Mouse (Mus musculus) stomach, embryonic 15.5 days (tissue): Measurements from ENCODE around the gene Gca. TPM values are rescaled to one million over a fixed set of nuclear protein-coding genes. Genes with fewer than 3 reads are reported as not detected.
"Not testable (repeated sequence)": the region's sequence is repeated elsewhere in the genome, so short reads cannot be mapped to it uniquely, and the experiment has no call there.

Experiments
- ATAC-seq: fragments of 200-750 bp; cut with Nextera tagmentation; 2 replicates; pipeline ENCODE4 v1.8.0; 2017; ENCODE audit warnings: low read depth, moderate number of reproducible peaks, moderate TSS enrichment; ENCODE audit not compliant: insufficient read depth, low FRiP score
- H3K27ac ChIP-seq: fragments of 300-500 bp; sonication (generic); 2 replicates; pipeline ENCODE4 v1.5.1; 2015; ENCODE audit warnings: mild to moderate bottlenecking, inconsistent platforms
- H3K27me3 ChIP-seq: fragments of 300-500 bp; sonication (generic); replicated peaks from 2 replicates; pipeline ENCODE4 v1.6.1; 2015; ENCODE audit warnings: inconsistent platforms
- H3K36me3 ChIP-seq: fragments of 300-500 bp; sonication (generic); 2 replicates; pipeline ENCODE4 v1.6.1; 2015; ENCODE audit warnings: inconsistent platforms
- H3K4me1 ChIP-seq: fragments of 300-500 bp; sonication (generic); 2 replicates; pipeline ENCODE4 v1.6.1; 2015; ENCODE audit warnings: inconsistent platforms
- H3K4me2 ChIP-seq: fragments of 300-500 bp; sonication (generic); 2 replicates; pipeline ENCODE4 v1.6.1; 2015; ENCODE audit warnings: mild to moderate bottlenecking, inconsistent platforms
- H3K4me3 ChIP-seq: fragments of 300-500 bp; sonication (generic); replicated peaks from 2 replicates; pipeline ENCODE4 v1.5.1; 2015; ENCODE audit warnings: inconsistent platforms
- H3K9ac ChIP-seq: fragments of 300-500 bp; sonication (generic); 2 replicates; pipeline ENCODE4 v1.6.1; 2015; ENCODE audit warnings: inconsistent platforms
- H3K9me3 ChIP-seq: fragments of 300-500 bp; sonication (generic); 2 replicates; pipeline ENCODE4 v1.6.1; 2016; ENCODE audit warnings: inconsistent platforms
- WGBS: fragments of 180-500 bp; shearing (Covaris S2); methylation state at CpG from one replicate; pipeline ENCODE4 v1.1.7; 2015; 5-methylcytosine and 5-hydroxymethylcytosine counted together
- polyA plus RNA-seq: library from polyadenylated mRNA; unstranded; fragments of >200 nt; fragmentation: Nextera tagmentation; extraction: Ambion mirVana; gene quantifications from 2 replicates; pipeline ENCODE4 v1.2.1, GENCODE M21; 2015

Gene Gca
- polyA plus RNA-seq, 1 experiment from 2014 or later: 7.3 TPM

DNA sequence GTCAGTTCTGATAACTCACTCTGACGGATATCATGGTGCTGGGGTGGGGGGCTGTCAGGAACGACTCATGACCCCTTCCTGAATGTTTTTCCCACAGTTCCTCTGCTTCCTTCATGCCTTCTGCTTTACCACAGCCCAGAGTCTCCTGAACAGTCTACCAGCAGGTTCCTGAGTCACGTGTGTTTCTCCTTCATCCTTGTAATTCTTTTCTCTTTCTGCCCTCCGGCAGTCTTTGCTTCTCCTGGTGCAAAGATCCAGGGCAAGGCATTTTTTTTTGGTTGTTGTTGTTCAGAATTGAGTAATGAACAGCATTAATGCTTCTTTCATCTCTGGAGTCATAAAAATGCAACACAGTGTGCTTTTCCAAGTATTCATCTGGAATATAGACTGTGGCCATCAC lies 6.7 kb downstream of the Gca start:
- no peak overlapping the region for H3K27ac ChIP-seq
- no peaks in the 10 kb centered on the region for H3K9me3 ChIP-seq
- 74% methylated on average over 4 of the region's 4 CpGs for WGBS
- H3K4me1 ChIP-seq: no peaks in the 10 kb centered on the region
- H3K4me2 ChIP-seq: no peak overlapping the region
- ATAC-seq: no peak
- H3K4me3 ChIP-seq: no peak overlapping the region
- H3K27me3 ChIP-seq: no peaks in the 10 kb centered on the region
- H3K9ac ChIP-seq: no peak overlapping the region
- no peaks in the 10 kb centered on the region for H3K36me3 ChIP-seq

DNA sequence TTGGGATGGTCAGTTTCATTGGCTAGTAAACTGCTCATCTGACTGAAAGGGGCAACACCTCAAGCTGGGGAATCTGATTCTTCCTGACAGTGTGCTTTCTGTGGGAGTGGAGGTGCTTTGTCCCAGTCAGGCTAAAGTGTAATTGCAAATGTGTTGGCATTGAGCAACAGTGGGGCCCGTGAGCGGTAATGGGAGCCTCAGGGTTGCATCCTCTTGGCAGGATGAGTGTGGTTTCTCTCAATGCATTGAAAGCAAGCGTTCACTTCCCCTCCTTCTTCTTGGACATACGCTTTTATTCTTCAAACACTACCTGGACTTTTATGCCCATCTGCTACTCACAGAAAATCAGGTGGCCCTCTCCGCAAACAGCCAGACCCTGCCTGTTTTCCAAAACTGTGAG lies 8.7 kb downstream of the Gca start:
- H3K27ac ChIP-seq: no peak overlapping the region
- ATAC-seq: no peak
- H3K36me3 ChIP-seq: no peaks in the 10 kb centered on the region
- 87% methylated on average over 5 of the region's 5 CpGs for WGBS
- no peaks in the 10 kb centered on the region for H3K9me3 ChIP-seq
- H3K9ac ChIP-seq: no peak overlapping the region
- H3K4me2 ChIP-seq: no peak overlapping the region
- H3K4me3 ChIP-seq: no peak overlapping the region
- H3K27me3 ChIP-seq: no peaks in the 10 kb centered on the region
- H3K4me1 ChIP-seq: no peaks in the 10 kb centered on the region

DNA sequence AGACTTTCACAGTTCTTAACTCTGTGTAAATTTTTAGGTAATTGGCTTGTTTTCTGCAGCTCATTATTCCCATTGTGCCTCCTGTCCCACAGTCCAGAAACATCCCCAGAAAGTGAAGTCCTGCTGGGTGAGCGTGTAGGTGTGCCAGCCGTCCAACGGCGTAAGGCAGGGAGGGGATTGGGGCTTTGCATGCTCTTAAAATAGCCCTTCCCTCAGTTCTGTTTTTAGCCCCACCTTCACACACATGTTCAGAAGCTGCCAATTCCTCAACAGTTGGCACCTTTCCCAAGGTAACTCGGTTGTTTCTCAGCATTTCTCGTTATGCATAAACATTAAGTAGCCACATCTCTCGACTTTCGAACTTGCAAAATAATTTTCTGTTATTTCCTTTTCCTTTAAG lies 17.6 kb downstream of the Gca start:
- Histone ChIP-seq H3K4me1 (no peaks in the 10 kb centered on the region), H3K4me3 (no peak overlapping the region), H3K27me3 (no peaks in the 10 kb centered on the region), H3K9me3 (no peaks in the 10 kb centered on the region), H3K4me2 (no peak overlapping the region), H3K9ac (no peak overlapping the region), H3K27ac (no peak overlapping the region), H3K36me3 (no peaks in the 10 kb centered on the region)
- ATAC-seq: no peak
- 79% methylated on average over 8 of the region's 8 CpGs for WGBS

DNA sequence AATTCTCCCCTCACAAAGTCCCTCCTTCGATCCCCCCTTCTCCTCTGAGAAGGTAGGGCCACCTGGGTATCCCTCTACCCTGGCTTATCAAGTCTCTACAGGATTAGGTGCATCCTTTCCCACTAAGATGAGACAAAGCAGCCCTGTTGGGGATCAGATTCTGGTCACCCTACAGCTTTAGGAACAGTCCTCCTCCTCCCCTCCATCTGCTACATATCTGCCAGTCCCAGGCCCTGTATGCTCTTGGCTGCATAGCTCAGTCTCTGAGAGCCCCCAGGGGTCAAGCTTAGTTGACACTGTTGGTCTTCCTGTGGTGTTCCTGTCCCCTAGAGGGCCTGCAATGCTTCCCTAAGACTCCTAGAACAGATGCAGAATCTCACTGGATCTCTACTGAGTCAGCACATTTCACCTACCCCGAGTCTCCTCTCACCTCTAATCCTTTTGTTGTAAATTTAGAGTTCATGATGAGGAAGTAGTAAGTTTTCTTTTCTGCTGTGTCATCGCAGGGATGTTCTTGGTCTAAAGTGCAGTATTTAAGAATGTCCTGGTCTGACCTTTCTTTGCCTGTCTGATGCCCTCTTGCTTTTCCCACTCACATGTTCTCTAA lies 21.0 kb downstream of the Gca start:
- no peak overlapping the region for H3K27ac ChIP-seq
- no peak overlapping the region for H3K4me2 ChIP-seq
- WGBS: 50% methylated on average over 3 of the region's 3 CpGs
- no peak overlapping the region for H3K9ac ChIP-seq
- ATAC-seq: no peak
- no peaks in the 10 kb centered on the region for H3K9me3 ChIP-seq
- H3K4me1 ChIP-seq: no peaks in the 10 kb centered on the region
- no peaks in the 10 kb centered on the region for H3K36me3 ChIP-seq
- H3K4me3 ChIP-seq: no peak overlapping the region
- no peaks in the 10 kb centered on the region for H3K27me3 ChIP-seq

DNA sequence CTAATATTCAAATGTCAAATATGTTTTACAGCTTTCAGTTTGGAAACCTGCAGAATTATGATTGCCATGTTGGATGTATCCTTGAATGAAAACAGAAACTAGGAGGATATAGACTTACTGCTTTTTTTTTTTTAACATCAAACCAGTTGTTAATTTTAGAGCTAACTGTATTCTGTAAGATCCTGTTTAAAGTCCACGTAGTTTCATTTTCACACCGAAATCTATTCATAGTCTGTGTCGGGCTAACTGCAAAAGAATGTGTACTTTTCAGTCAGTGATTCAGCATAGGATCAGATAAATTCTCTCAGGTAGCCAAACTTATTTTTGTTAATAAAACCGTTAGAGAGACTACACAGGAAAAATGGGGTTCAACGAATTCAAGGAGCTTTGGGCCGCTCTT lies 21.8 kb downstream of the Gca start:
- Histone ChIP-seq H3K4me3 (no peak overlapping the region), H3K27me3 (no peaks in the 10 kb centered on the region), H3K27ac (no peak overlapping the region), H3K9me3 (no peaks in the 10 kb centered on the region), H3K4me2 (no peak overlapping the region), H3K9ac (no peak overlapping the region), H3K36me3 (no peaks in the 10 kb centered on the region), H3K4me1 (no peaks in the 10 kb centered on the region)
- ATAC-seq: no peak
- 79% methylated on average over 6 of the region's 6 CpGs for WGBS

DNA sequence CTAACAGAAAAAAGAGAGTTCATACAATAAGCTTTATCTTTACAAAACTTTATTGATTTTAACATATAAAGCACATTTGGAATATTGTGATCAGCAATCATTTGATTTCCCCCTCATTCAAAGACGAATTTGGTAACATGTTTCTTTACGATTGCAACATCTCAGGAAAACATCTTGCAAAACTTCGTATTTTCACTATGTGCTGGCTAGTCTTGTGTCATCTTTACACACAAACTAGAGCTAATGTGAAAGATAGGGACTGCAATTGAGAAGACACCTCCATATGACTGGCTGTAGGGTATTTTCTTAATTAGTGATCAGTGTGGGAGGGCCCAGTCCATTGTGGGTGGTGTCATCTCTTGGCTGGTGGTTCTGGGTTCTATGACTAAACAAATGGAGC lies 42.2 kb downstream of the Gca start:
- Histone ChIP-seq H3K9ac (no peak overlapping the region), H3K4me3 (no peak overlapping the region), H3K36me3 (no peaks in the 10 kb centered on the region), H3K27me3 (no peaks in the 10 kb centered on the region), H3K9me3 (no peaks in the 10 kb centered on the region), H3K4me1 (no peaks in the 10 kb centered on the region), H3K4me2 (no peak overlapping the region), H3K27ac (no peak overlapping the region)
- WGBS: 79% methylated on average over 3 of the region's 3 CpGs
- ATAC-seq: no peak

DNA sequence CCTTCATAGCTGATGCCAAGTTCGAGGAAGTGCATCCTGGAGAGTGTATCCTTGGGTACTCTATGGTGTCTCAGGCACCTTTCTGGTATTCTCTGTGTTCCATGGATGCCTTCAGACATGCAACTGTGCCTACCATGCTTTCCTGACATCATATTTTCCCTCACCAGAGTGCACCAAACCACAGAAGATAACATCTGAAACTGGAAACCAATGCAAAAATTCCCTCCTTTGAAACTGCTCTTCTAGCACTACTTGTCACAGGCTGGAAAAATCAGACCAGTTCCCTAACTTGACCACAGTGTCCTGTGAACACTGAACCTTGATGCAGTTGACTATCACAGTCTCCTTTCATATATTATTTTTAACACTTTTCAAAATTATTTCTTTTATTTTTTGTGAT lies 45.5 kb downstream of the Gca start:
- Histone ChIP-seq H3K4me2 (no peak overlapping the region), H3K27ac (no peak overlapping the region), H3K36me3 (no peaks in the 10 kb centered on the region), H3K9ac (no peak overlapping the region), H3K4me3 (no peak overlapping the region), H3K27me3 (no peaks in the 10 kb centered on the region), H3K9me3 (no peaks in the 10 kb centered on the region), H3K4me1 (no peaks in the 10 kb centered on the region)
- no peak for ATAC-seq
- 74% methylated on average over 1 of the region's 1 CpGs for WGBS

DNA sequence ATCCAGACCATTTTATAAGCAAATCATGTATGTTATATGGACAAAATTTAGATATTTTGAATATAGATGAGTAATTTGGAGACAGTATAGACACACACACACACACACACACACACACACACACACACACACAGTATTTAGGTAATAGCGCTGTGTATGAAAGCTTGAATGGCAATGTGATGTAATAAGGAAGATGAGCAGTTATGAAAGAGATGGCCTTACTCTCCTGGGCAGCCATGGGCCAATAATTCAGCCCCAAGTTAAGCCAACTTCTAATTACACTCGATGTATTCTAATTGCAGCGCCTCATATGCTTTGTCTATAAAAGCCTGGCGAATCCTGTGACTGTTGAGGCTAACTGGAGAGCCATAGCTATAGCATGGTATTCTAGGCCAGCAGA lies 50.3 kb downstream of the Gca start:
- not testable (repeated sequence) for H3K27me3 ChIP-seq, H3K4me3 ChIP-seq, H3K4me2 ChIP-seq, H3K9ac ChIP-seq, H3K4me1 ChIP-seq, H3K27ac ChIP-seq, H3K36me3 ChIP-seq, H3K9me3 ChIP-seq, ATAC-seq
- 88% methylated on average over 4 of the region's 4 CpGs for WGBS

DNA sequence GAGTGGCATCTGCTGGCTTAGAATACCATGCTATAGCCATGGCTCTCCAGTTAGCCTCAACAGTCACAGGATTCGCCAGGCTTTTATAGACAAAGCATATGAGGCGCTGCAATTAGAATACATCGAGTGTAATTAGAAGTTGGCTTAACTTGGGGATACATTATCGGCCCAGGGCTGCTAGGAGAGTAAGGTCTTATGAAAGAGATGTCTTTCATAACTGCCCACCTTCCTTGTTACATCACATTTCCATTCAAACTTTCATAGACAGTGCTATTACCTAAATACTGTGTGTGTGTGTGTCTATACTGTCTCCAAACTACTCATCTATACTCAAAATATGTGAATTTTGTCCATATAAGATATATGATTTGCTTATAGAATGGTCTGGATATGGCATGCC lies 51.2 kb downstream of the Gca start:
- H3K27me3 ChIP-seq: no peaks in the 10 kb centered on the region
- no peaks in the 10 kb centered on the region for H3K4me1 ChIP-seq
- no peaks in the 10 kb centered on the region for H3K9me3 ChIP-seq
- no peak overlapping the region for H3K27ac ChIP-seq
- WGBS: 87% methylated on average over 4 of the region's 4 CpGs
- ATAC-seq: no peak
- H3K4me2 ChIP-seq: no peak overlapping the region
- no peaks in the 10 kb centered on the region for H3K36me3 ChIP-seq
- no peak overlapping the region for H3K9ac ChIP-seq
- no peak overlapping the region for H3K4me3 ChIP-seq

DNA sequence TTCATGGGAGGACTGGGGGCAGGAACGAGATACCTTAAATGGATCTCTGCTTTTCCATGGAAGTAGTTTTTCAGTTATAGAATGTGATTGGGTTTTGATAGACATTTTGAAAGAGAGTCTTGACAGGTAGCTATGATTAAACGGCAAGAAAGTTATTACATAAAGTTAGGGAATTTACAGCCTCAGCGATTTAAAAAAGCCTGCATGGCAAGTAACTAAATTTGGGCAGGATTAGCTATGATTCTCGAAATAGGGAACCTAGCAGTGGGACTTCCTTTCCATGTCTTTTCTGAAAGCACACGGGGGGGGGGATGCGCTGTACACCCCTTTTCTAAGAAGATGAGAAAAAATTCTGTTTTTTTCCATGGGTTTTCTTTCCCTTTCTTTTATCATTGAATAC lies 53.2 kb downstream of the Gca start:
- no peak for ATAC-seq
- 85% methylated on average over 6 of the region's 6 CpGs for WGBS
- Histone ChIP-seq H3K27ac (no peak overlapping the region), H3K36me3 (no peaks in the 10 kb centered on the region), H3K4me1 (no peaks in the 10 kb centered on the region), H3K9ac (no peak overlapping the region), H3K4me3 (no peak overlapping the region), H3K9me3 (no peaks in the 10 kb centered on the region), H3K27me3 (no peaks in the 10 kb centered on the region), H3K4me2 (no peak overlapping the region)

DNA sequence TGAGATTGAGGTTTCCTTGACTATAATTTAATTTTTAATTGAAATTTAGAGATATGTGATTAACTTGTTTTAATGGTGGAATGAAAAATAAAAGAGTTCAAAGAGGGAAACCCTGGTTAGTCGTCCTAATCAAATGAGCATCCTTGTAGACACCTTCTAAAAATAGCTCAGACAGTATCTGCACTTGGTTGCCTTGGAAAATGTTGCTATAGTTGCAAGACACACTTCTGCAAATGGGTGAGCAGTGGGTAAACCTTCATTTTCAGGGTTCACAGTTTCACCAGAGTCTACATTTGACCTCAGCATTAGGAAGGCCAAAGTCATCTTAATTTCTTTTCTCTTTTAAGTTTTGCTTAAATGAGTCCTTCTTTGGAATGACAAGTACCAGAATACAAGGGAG lies 54.3 kb downstream of the Gca start:
- H3K4me1 ChIP-seq: no peaks in the 10 kb centered on the region
- no peak overlapping the region for H3K4me3 ChIP-seq
- H3K36me3 ChIP-seq: no peaks in the 10 kb centered on the region
- H3K27me3 ChIP-seq: no peaks in the 10 kb centered on the region
- no peak overlapping the region for H3K9ac ChIP-seq
- no peak for ATAC-seq
- H3K9me3 ChIP-seq: no peaks in the 10 kb centered on the region
- 43% methylated on average over 1 of the region's 1 CpGs for WGBS
- no peak overlapping the region for H3K4me2 ChIP-seq
- no peak overlapping the region for H3K27ac ChIP-seq

DNA sequence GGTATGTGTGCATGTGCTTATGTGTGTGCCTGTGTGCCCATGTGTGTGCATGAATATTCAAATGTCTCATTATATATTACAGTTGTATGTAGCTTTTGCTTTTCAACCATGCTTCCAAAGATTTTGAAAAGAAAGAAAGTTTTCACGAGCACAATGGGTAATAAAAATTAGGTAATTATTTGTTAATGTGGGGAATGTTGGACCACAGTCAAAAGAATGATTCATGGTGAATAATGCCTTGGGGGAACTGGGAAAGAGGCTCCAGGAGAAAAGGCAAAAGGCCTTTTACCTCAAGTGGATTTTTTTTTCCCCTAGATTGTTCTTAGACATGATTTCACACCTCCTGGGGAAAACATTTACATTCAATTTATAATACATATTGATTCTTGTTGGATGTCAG lies 61.9 kb downstream of the Gca start:
- WGBS: 44% methylated on average over 1 of the region's 1 CpGs
- no peaks in the 10 kb centered on the region for H3K36me3 ChIP-seq
- H3K9ac ChIP-seq: no peak overlapping the region
- ATAC-seq: no peak
- H3K4me1 ChIP-seq: no peaks in the 10 kb centered on the region
- no peak overlapping the region for H3K4me3 ChIP-seq
- H3K27ac ChIP-seq: no peak overlapping the region
- no peaks in the 10 kb centered on the region for H3K27me3 ChIP-seq
- H3K9me3 ChIP-seq: no peaks in the 10 kb centered on the region
- H3K4me2 ChIP-seq: no peak overlapping the region

DNA sequence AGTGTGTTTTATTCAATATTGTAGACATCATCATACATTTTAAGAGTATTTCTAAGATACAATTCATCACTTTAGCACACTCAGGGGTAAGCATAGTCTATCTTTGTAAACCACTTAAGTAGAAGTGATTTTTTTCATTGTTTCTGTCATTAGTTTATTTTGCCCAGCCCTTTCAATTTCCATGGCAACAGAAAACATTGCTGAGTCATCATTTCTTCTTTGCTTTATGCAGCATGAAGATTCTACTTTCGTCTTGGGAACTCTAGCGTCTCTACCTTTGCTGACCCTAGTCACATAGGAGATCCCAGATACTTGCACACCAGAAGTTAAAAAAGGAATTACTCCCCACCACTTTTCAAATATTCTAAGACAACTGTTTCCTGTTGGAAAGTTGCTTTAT lies 63.6 kb downstream of the Gca start:
- Histone ChIP-seq H3K4me2 (no peak overlapping the region), H3K9ac (no peak overlapping the region), H3K27me3 (no peaks in the 10 kb centered on the region), H3K4me3 (no peak overlapping the region), H3K9me3 (no peaks in the 10 kb centered on the region), H3K27ac (no peak overlapping the region), H3K36me3 (no peaks in the 10 kb centered on the region), H3K4me1 (no peaks in the 10 kb centered on the region)
- no peak for ATAC-seq
- 81% methylated on average over 2 of the region's 2 CpGs for WGBS
